Mouse (Mus musculus) spleen, adult 2 months (tissue): ENCODE data around the gene Upb1.

ENCODE experiments used
- CTCF ChIP-seq: fragments of 200-500 bp; IDR thresholded peaks from 2 replicates; pipeline ENCODE4 v1.5.1; 2011; ENCODE audit warnings: mild to moderate bottlenecking, inconsistent platforms; ENCODE audit not compliant: insufficient read depth, insufficient read length, insufficient replicate concordance; ENCODE audit errors: extremely low read depth
- POLR2A ChIP-seq: fragments of 200-500 bp; IDR thresholded peaks from 2 replicates; pipeline ENCODE4 v1.6.1; 2011; ENCODE audit warnings: low read depth, low read length, inconsistent platforms

DNA sequence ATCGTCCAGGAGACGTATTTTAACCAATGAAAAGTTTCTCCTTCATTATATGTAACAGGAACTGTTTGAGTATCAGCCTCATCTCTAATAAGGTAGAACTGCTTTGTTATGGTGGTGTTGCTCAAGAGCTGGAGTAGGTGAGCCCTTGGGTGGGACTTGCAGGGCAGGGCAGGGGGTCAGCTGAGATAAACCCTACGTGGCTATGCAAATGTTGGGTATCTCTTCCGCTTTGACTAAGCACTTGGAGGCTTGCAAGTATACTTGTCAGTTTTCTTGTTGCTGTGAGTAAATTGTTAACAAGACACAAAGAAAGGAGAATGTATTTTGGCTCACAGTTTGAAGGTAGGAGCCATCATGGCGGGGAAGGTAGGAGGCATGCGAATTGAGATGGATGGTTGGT, 29.7 kb downstream of the Upb1 start:
- TF ChIP-seq POLR2A, result no peak
- no peak for TF ChIP-seq CTCF
